Mouse (Mus musculus) midbrain, embryonic 14.5 days (tissue): ENCODE measurements around the gene Olfr286. TPM values are rescaled to one million over a fixed set of nuclear protein-coding genes. Genes with fewer than 3 reads are reported as not detected.

Experiments used
- ATAC-seq: fragments of 200-750 bp; cut with Nextera tagmentation; 2 replicates; pipeline ENCODE4 v1.8.0; 2017; ENCODE audit warnings: moderate number of reproducible peaks, moderate library complexity; ENCODE audit not compliant: low FRiP score, low TSS enrichment
- DNase-seq: peaks from one replicate; pipeline ENCODE4 v3.0.0-alpha.2; 2015
- H3K27ac ChIP-seq: fragments of 300-500 bp; sonication (generic); replicated peaks from 2 replicates; pipeline ENCODE4 v1.5.1; 2014; ENCODE audit warnings: mild to moderate bottlenecking, low read depth, low read length, moderate library complexity
- H3K27me3 ChIP-seq: fragments of 300-500 bp; sonication (generic); 2 replicates; pipeline ENCODE4 v1.6.1; 2014; ENCODE audit warnings: low read length, control low read depth, mixed read lengths; ENCODE audit not compliant: control insufficient read depth, insufficient read depth
- H3K36me3 ChIP-seq: fragments of 300-500 bp; sonication (generic); 2 replicates; pipeline ENCODE4 v1.6.1; 2014; ENCODE audit warnings: low read length, control low read depth; ENCODE audit not compliant: control insufficient read depth, insufficient read depth
- H3K4me1 ChIP-seq: fragments of 300-500 bp; sonication (generic); 2 replicates; pipeline ENCODE4 v1.6.1; 2014; ENCODE audit warnings: mild to moderate bottlenecking, antibody characterized with exemption, low read length, control low read depth; ENCODE audit not compliant: control insufficient read depth, insufficient read depth
- H3K4me2 ChIP-seq: fragments of 300-500 bp; sonication (generic); 2 replicates; pipeline ENCODE4 v1.6.1; 2014; ENCODE audit warnings: mild to moderate bottlenecking, low read length, moderate library complexity
- H3K4me3 ChIP-seq: fragments of 300-500 bp; sonication (generic); replicated peaks from 2 replicates; pipeline ENCODE4 v1.5.1; 2014; ENCODE audit warnings: low read depth, low read length
- H3K9ac ChIP-seq: fragments of 300-500 bp; sonication (generic); replicated peaks from 2 replicates; pipeline ENCODE4 v1.6.1; 2014; ENCODE audit warnings: mild to moderate bottlenecking, low read length, moderate library complexity
- H3K9me3 ChIP-seq: fragments of 300-500 bp; sonication (generic); 2 replicates; pipeline ENCODE4 v1.6.1; 2016; ENCODE audit warnings: low read length, control low read depth, mixed read lengths; ENCODE audit not compliant: control insufficient read depth
- WGBS: fragments of 180-500 bp; shearing (Covaris S2); extraction: QIAGEN DNeasy Blood & Tissue Kit; methylation state at CpG from one replicate; pipeline ENCODE4 v1.1.7; 2014; 5-methylcytosine and 5-hydroxymethylcytosine counted together
- polyA plus RNA-seq: library from polyadenylated mRNA; unstranded; fragments of >200 nt; fragmentation: Nextera tagmentation; extraction: Ambion mirVana; gene quantifications from 2 replicates; pipeline ENCODE4 v1.2.1, GENCODE M21; 2014

Gene Olfr286
- polyA plus RNA-seq, 1 experiment from 2014 or later = not detected

DNA sequence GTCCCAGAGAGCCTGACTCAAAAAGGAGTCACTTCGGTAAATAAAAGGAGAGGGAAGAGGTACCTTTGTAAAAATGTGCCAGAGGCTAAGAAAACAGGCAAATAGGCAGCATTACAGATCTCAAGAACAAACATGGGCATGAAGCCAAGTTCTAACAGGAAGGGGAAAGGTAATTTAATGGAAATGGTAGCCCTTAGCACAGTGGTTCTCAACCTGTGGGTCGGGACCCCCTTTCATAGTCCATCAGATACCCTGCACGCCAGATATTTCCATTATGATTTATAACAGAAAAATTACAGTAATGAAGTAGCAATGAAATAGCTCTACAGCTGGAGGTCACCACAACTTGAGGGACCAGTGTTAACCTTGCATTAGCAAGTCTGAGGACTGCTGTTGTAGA is 56.9 kb downstream of the Olfr286 start:
- WGBS = 87% methylated on average over 3 of the region's 3 CpGs
- Histone ChIP-seq H3K27ac (no peak overlapping the region), H3K27me3 (no peaks in the 10 kb centered on the region; the same call in 1 of the 2 replicates), H3K36me3 (no peaks in the 10 kb centered on the region), H3K4me3 (no peak overlapping the region), H3K9me3 (no peaks in the 10 kb centered on the region), H3K9ac (no peak overlapping the region), H3K4me1 (peaks cover 5% of the 10 kb centered on the region), H3K4me2 (no peak overlapping the region)
- ATAC-seq (no peak), DNase-seq (no peak)

Other genes with a start within 250 kb of the Olfr286 start
- 39.3 and 45.2 TPM in 2 replicates for gene Col2a1, start 229.8 kb downstream of the Olfr286 start, polyA plus RNA-seq
- 72.4 and 80.5 TPM in 2 replicates for gene Pfkm, start 141.9 kb downstream of the Olfr286 start, polyA plus RNA-seq
- gene Senp1, start 140.7 kb downstream of the Olfr286 start, polyA plus RNA-seq = 26.1 and 27.2 TPM in 2 replicates
- 65.9 and 71.8 TPM in 2 replicates for gene Asb8, start 68.8 kb downstream of the Olfr286 start, polyA plus RNA-seq
- gene Ccdc184, start 67.3 kb downstream of the Olfr286 start, polyA plus RNA-seq = 98.5 and 102 TPM in 2 replicates
- not detected in 2 replicates for gene Olfr288, start 38.9 kb downstream of the Olfr286 start, polyA plus RNA-seq
- gene Gm44579, start 13.5 kb downstream of the Olfr286 start, polyA plus RNA-seq = not detected in 2 replicates
- 0.17 TPM in 1 of 2 replicates, not detected in the other for gene Olfr287, start 13.4 kb downstream of the Olfr286 start, polyA plus RNA-seq
- not detected in 2 replicates for gene H1fnt, start 22.8 kb upstream of the Olfr286 start, polyA plus RNA-seq
- 7.9 and 11.7 TPM in 2 replicates for gene Zfp641, start 61.7 kb upstream of the Olfr286 start, polyA plus RNA-seq
- gene Olfr285, start 82.9 kb upstream of the Olfr286 start, polyA plus RNA-seq = not detected in 2 replicates
- gene Olfr284, start 106.5 kb upstream of the Olfr286 start, polyA plus RNA-seq = 0.40 TPM in 1 of 2 replicates, not detected in the other
- not detected in 2 replicates for gene Olfr283, start 146.5 kb upstream of the Olfr286 start, polyA plus RNA-seq
- gene Olfr282, start 196.8 kb upstream of the Olfr286 start, polyA plus RNA-seq = not detected in 2 replicates
- not detected in 2 replicates for gene Olfr281, start 218.1 kb upstream of the Olfr286 start, polyA plus RNA-seq
- not detected in 2 replicates for gene OR5BS1P, start 235.4 kb upstream of the Olfr286 start, polyA plus RNA-seq
- gene Lalba, start 248.3 kb upstream of the Olfr286 start, polyA plus RNA-seq = not detected in 2 replicates